Mouse (Mus musculus) left cerebral cortex, adult 2 months (tissue): ENCODE results near the gene Gm19935. TPM values are rescaled to one million over a fixed set of nuclear protein-coding genes. Genes with fewer than 3 reads are reported as not detected.

Experiments used
- DNase-seq, 2 experiments: peaks; one replicate each; pipeline ENCODE4 v3.0.0; 2021 to 2022; ENCODE audit warnings: low spot score in 2 of 2, mixed read lengths in 1 of 2; ENCODE audit errors: extremely low spot score in 1 of 2
- H3K27ac ChIP-seq: fragments of 200-600 bp; 2 replicates; pipeline ENCODE4 v1.8.1; 2022
- H3K4me3 ChIP-seq: fragments of 200-600 bp; 2 replicates; pipeline ENCODE4 v1.8.1; 2022
- CTCF ChIP-seq: fragments of 200-600 bp; IDR thresholded peaks from 2 replicates; pipeline ENCODE4 v1.8.1; 2022; ENCODE audit warnings: antibody characterized with exemption, mild to moderate bottlenecking, moderate library complexity
- intact Hi-C: fragments of 180-260 bp; cut with DNase I; formaldehyde crosslinking; loops from one replicate; pipeline ENCODE4 v1.15.1; 2025
- long read RNA-seq, 2 experiments: library from polyadenylated mRNA; stranded (forward); transcript quantifications; one replicate each; pipeline ENCODE4 v2.0.0; 2021; ENCODE audit warnings: borderline mapping rate in 2 of 2
- total RNA-seq, 2 experiments: library from RNA; stranded (reverse); gene quantifications; 2 replicates each; pipeline ENCODE4 v1.2.3; 2021

The Gm19935 gene
- total RNA-seq: 1 to 10 TPM; 1.2 to 1.3 TPM
- long read RNA-seq, experiment 1: 0 reads
- long read RNA-seq, experiment 2: 0 reads

- DNase-seq: no peak
- Histone ChIP-seq H3K27ac (no peak within 1 kb of the TSS), H3K4me3 (no peak within 1 kb of the TSS)
- intact Hi-C loops: no loop called here
- no peak for TF ChIP-seq CTCF
Measured at GRCm38 (mm10) chr8:90817293-90817692, at the start of gene Gm19935. Gene Gm19935, minus strand, starts transcription at chr8:90817393.

DNA sequence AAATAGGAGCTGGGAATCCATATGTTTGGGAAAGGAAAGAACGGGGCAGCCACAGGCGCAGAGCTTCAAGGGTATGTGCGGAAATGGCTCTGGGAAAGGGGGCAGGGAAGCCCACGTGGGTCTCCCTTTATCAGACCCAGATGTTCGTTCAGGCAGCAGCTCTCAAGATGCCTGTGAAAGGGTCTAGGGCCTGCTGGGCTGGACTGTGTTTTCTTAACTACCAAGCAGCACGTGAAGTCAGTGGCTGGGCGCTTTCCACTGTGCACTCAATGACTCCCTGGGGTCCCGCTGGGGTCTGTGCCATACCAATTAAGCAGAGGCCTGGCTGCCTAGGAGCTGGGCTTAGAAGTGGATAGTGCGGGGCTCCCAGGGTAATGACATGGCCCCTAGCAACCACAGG is 44.8 kb upstream of the Gm19935 start:
- TF ChIP-seq CTCF: no peak
- intact Hi-C loops: no loop called here
- H3K4me3 ChIP-seq: no peak overlapping the region
- H3K27ac ChIP-seq: peak overlapping the region; percentile 24
- DNase-seq: peak in 1 of 2 experiments; percentile 20

DNA sequence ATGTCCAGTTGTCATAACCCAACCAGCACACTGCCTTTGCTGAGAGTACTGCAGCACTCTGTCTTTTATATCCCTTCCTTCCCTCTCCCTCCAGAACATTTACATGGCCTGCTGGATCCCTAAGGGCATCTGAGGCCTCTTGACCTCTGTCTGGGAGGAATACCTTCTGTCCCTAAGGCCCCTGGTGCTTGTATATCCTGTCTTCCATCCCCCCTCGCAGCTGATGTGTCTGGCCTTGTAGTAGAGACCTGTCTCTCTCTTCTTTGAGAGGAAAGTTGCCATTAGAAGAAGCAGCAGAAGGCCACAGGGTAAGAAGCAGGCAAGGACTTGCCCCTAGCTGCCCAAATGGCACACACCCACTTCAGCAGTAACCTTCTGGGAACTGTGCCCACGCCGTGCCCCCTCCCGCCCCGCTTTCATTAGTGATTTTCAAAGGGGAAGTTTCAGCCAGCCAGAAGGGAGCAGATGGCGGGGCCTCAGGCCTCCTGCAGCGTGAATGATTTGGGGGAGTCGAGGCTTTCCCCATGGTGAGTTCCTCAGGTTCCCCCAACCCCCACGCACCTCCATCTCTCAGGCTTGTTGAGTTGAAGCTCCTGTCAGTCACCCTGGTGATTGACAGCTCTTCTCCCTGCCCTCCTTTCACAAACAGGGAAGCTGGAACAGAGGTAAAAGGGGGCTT is 44.2 kb upstream of the Gm19935 start:
- peak; percentile 46 to 59 for DNase-seq
- intact Hi-C loops: no loop called here
- TF ChIP-seq CTCF: no peak
- Histone ChIP-seq H3K4me3 (no peak overlapping the region), H3K27ac (peak overlapping the region; percentile 24)

- no peak for DNase-seq
- TF ChIP-seq CTCF: no peak
- H3K4me3 ChIP-seq: no peak overlapping the region
- no peak overlapping the region for H3K27ac ChIP-seq
- intact Hi-C loops: no loop called here
Measured at GRCm38 (mm10) chr8:90858071-90858470, 40.9 kb upstream of the Gm19935 start.

GRCm38 (mm10) chr8:90856952-90857351 is 39.8 kb upstream of the Gm19935 start:
- DNase-seq: no peak
- no peak overlapping the region for H3K27ac ChIP-seq
- intact Hi-C loops: no loop called here
- no peak overlapping the region for H3K4me3 ChIP-seq
- no peak for TF ChIP-seq CTCF

- DNase-seq: no peak
- intact Hi-C loops: no loop called here
- TF ChIP-seq CTCF: no peak
- H3K4me3 ChIP-seq: no peak overlapping the region
- no peak overlapping the region for H3K27ac ChIP-seq
Measured at GRCm38 (mm10) chr8:90856171-90856570, 39.0 kb upstream of the Gm19935 start.

DNA sequence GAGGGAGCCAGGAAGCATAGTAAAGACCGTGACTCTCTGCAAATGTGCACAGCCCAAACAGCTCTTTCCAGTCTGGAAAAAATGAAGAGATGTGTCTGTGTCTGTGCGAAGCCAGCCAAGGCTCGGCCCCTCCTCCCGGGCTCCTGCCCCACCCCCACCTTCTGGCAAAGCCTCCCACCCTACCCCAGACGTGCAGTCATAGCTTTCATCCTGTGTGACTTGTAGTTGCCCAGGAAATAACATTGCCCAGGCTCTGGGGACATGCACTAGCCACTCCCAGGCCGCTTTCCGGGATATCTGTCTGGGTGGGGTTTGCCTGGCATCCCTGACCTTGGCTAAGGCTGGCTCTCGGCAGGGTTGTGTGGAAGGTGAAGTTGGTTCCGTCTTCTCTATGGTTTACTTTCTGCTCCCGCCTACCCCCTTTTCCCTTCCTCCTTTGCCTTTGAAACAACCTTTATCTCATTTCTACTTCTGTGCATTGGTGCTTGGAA is 37.5 kb upstream of the Gm19935 start:
- no peak overlapping the region; the same call in 1 of the 2 replicates for H3K27ac ChIP-seq
- DNase-seq: no peak
- intact Hi-C loops: no loop called here

DNA sequence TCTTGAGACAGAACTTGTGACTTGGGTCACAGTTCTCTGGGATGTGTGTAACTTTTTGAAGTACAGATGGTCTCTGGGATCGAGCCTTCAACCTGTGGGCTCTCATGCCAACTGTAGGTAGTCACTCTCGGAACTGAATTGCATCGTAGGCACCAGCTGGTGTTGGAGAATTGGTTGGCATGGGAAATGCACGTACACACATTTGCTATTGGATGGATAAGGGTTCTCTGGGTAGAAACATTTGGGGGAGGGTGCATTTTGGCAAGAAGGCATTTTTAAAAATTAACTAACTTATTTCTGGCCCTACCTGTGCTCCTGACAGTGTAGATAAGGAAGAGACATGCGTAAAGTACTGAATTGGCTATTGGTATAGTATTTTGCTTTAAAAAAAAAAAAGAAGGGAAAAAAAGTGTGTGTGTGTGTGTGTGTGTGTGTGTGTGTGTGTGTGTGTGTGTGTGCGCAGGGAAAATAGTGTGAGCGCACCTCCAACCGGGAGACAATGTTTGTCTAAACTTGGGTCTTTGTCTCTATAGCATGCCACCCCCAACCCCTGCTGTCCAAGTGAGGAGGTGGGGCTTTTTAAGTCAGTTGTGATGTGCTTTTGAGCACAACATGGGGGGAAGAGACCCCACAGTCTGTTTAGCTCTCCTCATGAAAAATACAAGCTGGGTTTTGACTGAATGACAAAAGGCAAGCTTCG is 36.9 kb upstream of the Gm19935 start:
- DNase-seq: no peak
- no peak overlapping the region for H3K4me3 ChIP-seq
- intact Hi-C loops: no loop called here
- no peak for TF ChIP-seq CTCF
- no peak overlapping the region; the same call in 1 of the 2 replicates for H3K27ac ChIP-seq

More for the DNA sequence above, 37.5 kb upstream of the Gm19935 start:
- no peak overlapping the region for H3K4me3 ChIP-seq
- no peak for TF ChIP-seq CTCF

- Histone ChIP-seq H3K4me3 (no peak overlapping the region), H3K27ac (no peak overlapping the region)
- no peak for DNase-seq
- intact Hi-C loops: no loop called here
- TF ChIP-seq CTCF: no peak
Measured at GRCm38 (mm10) chr8:90851544-90851943, 34.4 kb upstream of the Gm19935 start.

GRCm38 (mm10) chr8:90849462-90850050 is 32.4 kb upstream of the Gm19935 start:
- DNase-seq: peak; percentile 52 to 53
- intact Hi-C loops: no loop called here
- no peak for TF ChIP-seq CTCF
- Histone ChIP-seq H3K4me3 (peak overlapping the region; percentile 0; the same call in 1 of the 2 replicates), H3K27ac (peak overlapping the region; percentile 88)

GRCm38 (mm10) chr8:90847980-90848379 is 30.8 kb upstream of the Gm19935 start:
- H3K27ac ChIP-seq: no peak overlapping the region
- no peak for TF ChIP-seq CTCF
- no peak overlapping the region for H3K4me3 ChIP-seq
- no peak for DNase-seq
- intact Hi-C loops: no loop called here

GRCm38 (mm10) chr8:90844179-90844967 is 27.2 kb upstream of the Gm19935 start:
- DNase-seq: no peak
- Histone ChIP-seq H3K4me3 (no peak overlapping the region), H3K27ac (no peak overlapping the region)
- intact Hi-C loops: no loop called here
- no peak for TF ChIP-seq CTCF
